Mouse (Mus musculus) kidney, adult 8-10 months (tissue): ENCODE results near the gene Ncam2.

Source experiments
- DNase-seq, 2 experiments: peaks; one replicate each; pipeline ENCODE4 v3.0.0; 2022

The Ncam2 gene

DNA sequence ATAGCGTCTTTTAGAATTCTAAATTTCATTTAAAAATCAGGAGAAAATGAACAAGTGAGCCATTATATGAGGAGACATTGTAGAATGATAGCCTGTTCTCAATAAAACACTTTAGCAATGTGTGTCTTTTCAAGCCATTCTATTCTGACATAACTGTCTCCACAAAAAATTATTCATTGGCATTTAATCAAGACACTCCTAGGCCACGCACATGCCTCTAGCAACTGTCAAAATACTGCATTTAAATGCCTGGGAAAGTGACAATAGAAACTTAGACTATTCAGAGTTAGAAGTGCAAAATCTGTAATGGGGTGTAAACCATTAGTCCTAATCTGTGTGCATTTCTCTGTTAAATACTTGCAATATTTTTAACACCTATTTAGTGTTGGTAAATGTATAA is 456.1 kb downstream of the Ncam2 start:
- no peak for DNase-seq

GRCm38 (mm10) chr16:81673866-81674265 is 473.4 kb downstream of the Ncam2 start:
- peak in 1 of 2 experiments; percentile 20 for DNase-seq

DNA sequence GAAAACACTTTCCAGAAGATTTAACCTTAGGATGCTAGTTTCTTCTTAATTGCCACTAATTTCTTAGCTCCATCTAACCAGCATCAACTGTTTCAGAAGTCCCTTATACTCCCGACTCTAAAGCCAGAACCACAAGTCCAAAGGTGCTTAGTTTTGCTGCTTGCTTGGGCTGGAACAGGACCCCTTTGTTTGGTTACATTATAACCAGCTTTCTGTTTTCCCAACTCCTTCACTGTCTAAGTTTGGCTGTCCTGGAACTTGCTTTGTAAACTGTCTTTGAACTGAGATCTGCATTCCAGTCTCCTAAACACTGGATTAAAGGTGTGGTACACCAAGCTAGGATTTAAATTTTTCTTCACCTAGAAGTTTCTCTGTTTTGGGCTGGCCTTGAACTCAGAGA is 475.0 kb downstream of the Ncam2 start:
- peak; percentile 31 to 43 for DNase-seq
